Mouse (Mus musculus): Measurements from ENCODE around the gene Fli1. TPM values are rescaled to one million over a fixed set of nuclear protein-coding genes. Genes with fewer than 3 reads are reported as not detected.
A peak's percentile ranks its signal among the peaks of the same experiment; 100 is the strongest.

The Fli1 gene
- total and polyA plus RNA-seq, 2 experiments from 2014 or later = 6.8 to 7.0 TPM

- Histone ChIP-seq H3K4me1 (ENCODE audit: insufficient read depth) (no peaks in the 10 kb centered on the region), H3K9me3 (ENCODE audit: low read length) (no peaks in the 10 kb centered on the region), H3K4me3 (ENCODE audit: low read depth, low read length) (no peak overlapping the region), H3K27me3 (ENCODE audit: insufficient read depth, low read length) (no peaks in the 10 kb centered on the region), H3K36me3 (ENCODE audit: insufficient read depth) (no peaks in the 10 kb centered on the region), H3K27ac (ENCODE audit: low read depth, low read length) (no peak overlapping the region), H3K9ac (no peak overlapping the region), H3K4me2 (ENCODE audit: low read depth) (no peak overlapping the region)
- DNase-seq (no peak), ATAC-seq (no peak)
- TF ChIP-seq CTCF (IDR thresholded peaks at IDR 0.05; ENCODE audit: low read depth) = no peak
- WGBS = 89% methylated on average over 9 of the region's 9 CpGs
These were observed 151.0 kb downstream of the Fli1 start for GRCm38 (mm10) chr9:32391701-32392100.

GRCm38 (mm10) chr9:32391092-32391491, 151.6 kb downstream of the Fli1 start:
- H3K36me3 ChIP-seq (ENCODE audit: insufficient read depth) = no peaks in the 10 kb centered on the region
- no peaks in the 10 kb centered on the region for H3K27me3 ChIP-seq (ENCODE audit: insufficient read depth, low read length)
- no peaks in the 10 kb centered on the region for H3K4me1 ChIP-seq (ENCODE audit: insufficient read depth)
- 78% methylated on average over 5 of the region's 5 CpGs for WGBS
- ATAC-seq (no peak), DNase-seq (no peak)
- H3K9me3 ChIP-seq (ENCODE audit: low read length) = no peaks in the 10 kb centered on the region
- H3K4me3 ChIP-seq (ENCODE audit: low read depth, low read length) = no peak overlapping the region
- TF ChIP-seq CTCF (IDR thresholded peaks at IDR 0.05; ENCODE audit: low read depth) = no peak
- H3K4me2 ChIP-seq (ENCODE audit: low read depth) = no peak overlapping the region
- H3K9ac ChIP-seq = no peak overlapping the region
- no peak overlapping the region for H3K27ac ChIP-seq (ENCODE audit: low read depth, low read length)

GRCm38 (mm10) chr9:32388120-32388519, 154.5 kb downstream of the Fli1 start:
- H3K9ac ChIP-seq = no peak overlapping the region
- WGBS = 94% methylated on average over 1 of the region's 1 CpGs
- TF ChIP-seq CTCF (IDR thresholded peaks at IDR 0.05; ENCODE audit: low read depth) = peak; percentile 49
- H3K36me3 ChIP-seq (ENCODE audit: insufficient read depth) = no peaks in the 10 kb centered on the region
- no peak overlapping the region for H3K4me3 ChIP-seq (ENCODE audit: low read depth, low read length)
- no peak overlapping the region for H3K4me2 ChIP-seq (ENCODE audit: low read depth)
- ATAC-seq (no peak), DNase-seq (no peak)
- H3K27me3 ChIP-seq (ENCODE audit: insufficient read depth, low read length) = no peaks in the 10 kb centered on the region
- H3K9me3 ChIP-seq (ENCODE audit: low read length) = no peaks in the 10 kb centered on the region
- no peaks in the 10 kb centered on the region for H3K4me1 ChIP-seq (ENCODE audit: insufficient read depth)
- H3K27ac ChIP-seq (ENCODE audit: low read depth, low read length) = no peak overlapping the region

GRCm38 (mm10) chr9:32384906-32385305, 157.8 kb downstream of the Fli1 start:
- Histone ChIP-seq H3K4me3 (ENCODE audit: low read depth, low read length) (no peak overlapping the region), H3K27ac (ENCODE audit: low read depth, low read length) (no peak overlapping the region), H3K9me3 (ENCODE audit: low read length) (no peaks in the 10 kb centered on the region), H3K4me2 (ENCODE audit: low read depth) (no peak overlapping the region), H3K9ac (no peak overlapping the region), H3K27me3 (ENCODE audit: insufficient read depth, low read length) (no peaks in the 10 kb centered on the region), H3K4me1 (ENCODE audit: insufficient read depth) (no peaks in the 10 kb centered on the region), H3K36me3 (ENCODE audit: insufficient read depth) (no peaks in the 10 kb centered on the region)
- no peak for ATAC-seq
- WGBS = 90% methylated on average over 4 of the region's 4 CpGs
- TF ChIP-seq CTCF (IDR thresholded peaks at IDR 0.05; ENCODE audit: low read depth) = no peak
- no peak for DNase-seq

GRCm38 (mm10) chr9:32376863-32377590, 165.6 kb downstream of the Fli1 start:
- DNase-seq (no peak), ATAC-seq (no peak)
- Histone ChIP-seq H3K36me3 (ENCODE audit: insufficient read depth) (no peaks in the 10 kb centered on the region), H3K27ac (ENCODE audit: low read depth, low read length) (no peak overlapping the region), H3K4me1 (ENCODE audit: insufficient read depth) (no peaks in the 10 kb centered on the region), H3K9me3 (ENCODE audit: low read length) (no peaks in the 10 kb centered on the region), H3K27me3 (ENCODE audit: insufficient read depth, low read length) (no peaks in the 10 kb centered on the region), H3K9ac (no peak overlapping the region), H3K4me3 (ENCODE audit: low read depth, low read length) (no peak overlapping the region), H3K4me2 (ENCODE audit: low read depth) (no peak overlapping the region)
- WGBS = 81% methylated on average over 5 of the region's 5 CpGs
- TF ChIP-seq CTCF (IDR thresholded peaks at IDR 0.05; ENCODE audit: low read depth) = no peak

- no peak for TF ChIP-seq CTCF (IDR thresholded peaks at IDR 0.05; ENCODE audit: low read depth)
- no peak overlapping the region for H3K4me2 ChIP-seq (ENCODE audit: low read depth)
- ATAC-seq (no peak), DNase-seq (no peak)
- 89% methylated on average over 7 of the region's 7 CpGs for WGBS
- H3K27me3 ChIP-seq (ENCODE audit: insufficient read depth, low read length) = no peaks in the 10 kb centered on the region
- no peaks in the 10 kb centered on the region for H3K36me3 ChIP-seq (ENCODE audit: insufficient read depth)
- no peak overlapping the region for H3K27ac ChIP-seq (ENCODE audit: low read depth, low read length)
- H3K9ac ChIP-seq = no peak overlapping the region
- no peaks in the 10 kb centered on the region for H3K4me1 ChIP-seq (ENCODE audit: insufficient read depth)
- H3K9me3 ChIP-seq (ENCODE audit: low read length) = no peaks in the 10 kb centered on the region
- no peak overlapping the region for H3K4me3 ChIP-seq (ENCODE audit: low read depth, low read length)
These were observed 166.6 kb downstream of the Fli1 start for GRCm38 (mm10) chr9:32376031-32376430.

- no peaks in the 10 kb centered on the region for H3K4me1 ChIP-seq (ENCODE audit: insufficient read depth)
- DNase-seq = no peak
- no peak for ATAC-seq
- H3K9me3 ChIP-seq (ENCODE audit: low read length) = no peaks in the 10 kb centered on the region
- no peak overlapping the region for H3K27ac ChIP-seq (ENCODE audit: low read depth, low read length)
- no peak overlapping the region for H3K9ac ChIP-seq
- H3K4me2 ChIP-seq (ENCODE audit: low read depth) = no peak overlapping the region
- TF ChIP-seq CTCF (IDR thresholded peaks at IDR 0.05; ENCODE audit: low read depth) = no peak
- no peak overlapping the region for H3K4me3 ChIP-seq (ENCODE audit: low read depth, low read length)
- H3K36me3 ChIP-seq (ENCODE audit: insufficient read depth) = no peaks in the 10 kb centered on the region
- no peaks in the 10 kb centered on the region for H3K27me3 ChIP-seq (ENCODE audit: insufficient read depth, low read length)
- WGBS = 91% methylated on average over 6 of the region's 6 CpGs
These were observed 169.0 kb downstream of the Fli1 start for GRCm38 (mm10) chr9:32373656-32374055.

Other genes starting within 250 kb of the Fli1 start
- gene Kcnj5, start 198.5 kb downstream of the Fli1 start, total RNA-seq (2014; rRNA removed) = 1.2 and 2.8 TPM in 2 replicates
- gene Kcnj5, start 198.5 kb downstream of the Fli1 start, polyA plus RNA-seq (2015; fragmentation: Nextera tagmentation; extraction: Ambion mirVana) = 0.45 and 0.88 TPM in 2 replicates
- gene Kcnj1, start 170.4 kb downstream of the Fli1 start, total RNA-seq (2014; rRNA removed) = not detected in 2 replicates
- gene Kcnj1, start 170.4 kb downstream of the Fli1 start, polyA plus RNA-seq (2015; fragmentation: Nextera tagmentation; extraction: Ambion mirVana) = not detected in 2 replicates
- 17.2 and 21.2 TPM in 2 replicates for gene Ets1, start 93.4 kb upstream of the Fli1 start, total RNA-seq (2014; rRNA removed)
- 9.6 and 12.3 TPM in 2 replicates for gene Ets1, start 93.4 kb upstream of the Fli1 start, polyA plus RNA-seq (2015; fragmentation: Nextera tagmentation; extraction: Ambion mirVana)